Mouse (Mus musculus) midbrain, embryonic 16.5 days (tissue): ENCODE results near the gene Megf11. TPM values are rescaled to one million over a fixed set of nuclear protein-coding genes. Genes with fewer than 3 reads are reported as not detected.

Source experiments
- ATAC-seq: fragments of 200-750 bp; cut with Nextera tagmentation; 2 replicates; pipeline ENCODE4 v1.8.0; 2017; ENCODE audit warnings: moderate TSS enrichment
- H3K27ac ChIP-seq: fragments of 300-500 bp; sonication (generic); 2 replicates; pipeline ENCODE4 v1.5.1; 2014; ENCODE audit warnings: mild to moderate bottlenecking, low read length, mixed read lengths
- H3K27me3 ChIP-seq: fragments of 300-500 bp; sonication (generic); 2 replicates; pipeline ENCODE4 v1.6.1; 2014; ENCODE audit warnings: low read depth, low read length, mixed read lengths; ENCODE audit not compliant: control insufficient read depth, insufficient read depth
- H3K36me3 ChIP-seq: fragments of 300-500 bp; sonication (generic); 2 replicates; pipeline ENCODE4 v1.6.1; 2014; ENCODE audit warnings: mild to moderate bottlenecking, low read length, moderate library complexity, mixed read lengths; ENCODE audit not compliant: control insufficient read depth, insufficient read depth
- H3K4me1 ChIP-seq: fragments of 300-500 bp; sonication (generic); 2 replicates; pipeline ENCODE4 v1.6.1; 2014; ENCODE audit warnings: mild to moderate bottlenecking, low read length, mixed read lengths; ENCODE audit not compliant: control insufficient read depth, insufficient read depth
- H3K4me2 ChIP-seq: fragments of 300-500 bp; sonication (generic); 2 replicates; pipeline ENCODE4 v1.6.1; 2014; ENCODE audit warnings: mild to moderate bottlenecking, low read length, mixed read lengths
- H3K4me3 ChIP-seq: fragments of 300-500 bp; sonication (generic); 2 replicates; pipeline ENCODE4 v1.5.1; 2014; ENCODE audit warnings: low read depth, mild to moderate bottlenecking, low read length, moderate library complexity, mixed read lengths
- H3K9ac ChIP-seq: fragments of 300-500 bp; sonication (generic); 2 replicates; pipeline ENCODE4 v1.6.1; 2014; ENCODE audit warnings: low read depth, low read length, mixed read lengths
- H3K9me3 ChIP-seq: fragments of 300-500 bp; sonication (generic); replicated peaks from 2 replicates; pipeline ENCODE4 v1.6.1; 2014; ENCODE audit warnings: mild to moderate bottlenecking, low read length, mixed read lengths; ENCODE audit not compliant: control insufficient read depth, poor library complexity, severe bottlenecking
- WGBS: fragments of 180-500 bp; shearing (Covaris S2); extraction: QIAGEN DNeasy Blood & Tissue Kit; methylation state at CpG from one replicate; pipeline ENCODE4 v1.1.7; 2014; 5-methylcytosine and 5-hydroxymethylcytosine counted together
- polyA plus RNA-seq: library from polyadenylated mRNA; unstranded; fragments of >200 nt; fragmentation: Nextera tagmentation; extraction: Ambion mirVana; gene quantifications from 2 replicates; pipeline ENCODE4 v1.2.1, GENCODE M21; 2015

Gene Megf11
- polyA plus RNA-seq, 1 experiment from 2014 or later, result 20.5 TPM

GRCm38 (mm10) chr9:64636961-64637360 lies 251.5 kb downstream of the Megf11 start:
- Histone ChIP-seq H3K9ac (no peak overlapping the region), H3K4me3 (no peak overlapping the region), H3K4me1 (peaks cover 16% of the 10 kb centered on the region), H3K9me3 (no peaks in the 10 kb centered on the region), H3K4me2 (no peak overlapping the region), H3K27me3 (peaks cover 4% of the 10 kb centered on the region; the same call in 1 of the 2 replicates), H3K36me3 (no peaks in the 10 kb centered on the region), H3K27ac (no peak overlapping the region)
- no peak for ATAC-seq
- WGBS, result 77% methylated on average over 2 of the region's 2 CpGs

- Histone ChIP-seq H3K9ac (no peak overlapping the region; the same call in 1 of the 2 replicates), H3K4me2 (peak overlapping the region; percentile 49), H3K36me3 (no peaks in the 10 kb centered on the region), H3K27ac (no peak overlapping the region), H3K9me3 (no peaks in the 10 kb centered on the region), H3K27me3 (peaks cover 4% of the 10 kb centered on the region; the same call in 1 of the 2 replicates), H3K4me3 (peak overlapping the region; percentile 10), H3K4me1 (peaks cover 16% of the 10 kb centered on the region)
- WGBS, result 3% methylated on average over 22 of the region's 22 CpGs
- ATAC-seq, result no peak
Observed at GRCm38 (mm10) chr9:64638250-64638649, 252.8 kb downstream of the Megf11 start.

- no peaks in the 10 kb centered on the region for H3K36me3 ChIP-seq
- 10% methylated on average over 5 of the region's 5 CpGs for WGBS
- H3K9me3 ChIP-seq, result no peaks in the 10 kb centered on the region
- H3K27me3 ChIP-seq, result peaks cover 4% of the 10 kb centered on the region; the same call in 1 of the 2 replicates
- no peak overlapping the region for H3K9ac ChIP-seq
- ATAC-seq, result no peak
- H3K4me3 ChIP-seq, result no peak overlapping the region
- H3K27ac ChIP-seq, result no peak overlapping the region
- H3K4me2 ChIP-seq, result no peak overlapping the region
- peaks cover 22% of the 10 kb centered on the region for H3K4me1 ChIP-seq
Observed at GRCm38 (mm10) chr9:64639664-64640063, 254.2 kb downstream of the Megf11 start.

GRCm38 (mm10) chr9:64644129-64644528 lies 258.7 kb downstream of the Megf11 start:
- no peak overlapping the region for H3K27ac ChIP-seq
- H3K9ac ChIP-seq, result no peak overlapping the region
- no peaks in the 10 kb centered on the region for H3K9me3 ChIP-seq
- 49% methylated on average over 7 of the region's 7 CpGs for WGBS
- no peak overlapping the region for H3K4me2 ChIP-seq
- no peak overlapping the region for H3K4me3 ChIP-seq
- H3K27me3 ChIP-seq, result peaks cover 4% of the 10 kb centered on the region; the same call in 1 of the 2 replicates
- ATAC-seq, result no peak
- no peaks in the 10 kb centered on the region for H3K36me3 ChIP-seq
- H3K4me1 ChIP-seq, result peaks cover 6% of the 10 kb centered on the region; the same call in 1 of the 2 replicates

- Histone ChIP-seq H3K4me3 (no peak overlapping the region), H3K36me3 (no peaks in the 10 kb centered on the region), H3K9ac (no peak overlapping the region), H3K4me2 (no peak overlapping the region), H3K27me3 (peaks cover 4% of the 10 kb centered on the region; the same call in 1 of the 2 replicates), H3K27ac (no peak overlapping the region), H3K9me3 (no peaks in the 10 kb centered on the region), H3K4me1 (peaks cover 6% of the 10 kb centered on the region; the same call in 1 of the 2 replicates)
- no peak for ATAC-seq
- WGBS, result 89% methylated on average over 3 of the region's 3 CpGs
Observed at GRCm38 (mm10) chr9:64645462-64645861, 260.0 kb downstream of the Megf11 start.

GRCm38 (mm10) chr9:64649393-64649792 lies 264.0 kb downstream of the Megf11 start:
- no peak overlapping the region for H3K27ac ChIP-seq
- H3K4me2 ChIP-seq, result no peak overlapping the region
- peaks cover 1% of the 10 kb centered on the region; the same call in 1 of the 2 replicates for H3K4me1 ChIP-seq
- 63% methylated on average over 9 of the region's 9 CpGs for WGBS
- no peak overlapping the region for H3K4me3 ChIP-seq
- ATAC-seq, result no peak
- no peak overlapping the region for H3K9ac ChIP-seq
- no peaks in the 10 kb centered on the region for H3K36me3 ChIP-seq
- H3K9me3 ChIP-seq, result no peaks in the 10 kb centered on the region
- H3K27me3 ChIP-seq, result no peaks in the 10 kb centered on the region

GRCm38 (mm10) chr9:64649892-64650291 lies 264.5 kb downstream of the Megf11 start:
- WGBS, result 15% methylated on average over 2 of the region's 2 CpGs
- no peak overlapping the region for H3K4me2 ChIP-seq

GRCm38 (mm10) chr9:64651181-64651580 lies 265.8 kb downstream of the Megf11 start:
- 85% methylated on average over 1 of the region's 1 CpGs for WGBS
- Histone ChIP-seq H3K36me3 (no peaks in the 10 kb centered on the region), H3K27me3 (no peaks in the 10 kb centered on the region), H3K4me1 (no peaks in the 10 kb centered on the region; the same call in 1 of the 2 replicates), H3K4me2 (no peak overlapping the region), H3K9me3 (no peaks in the 10 kb centered on the region), H3K4me3 (no peak overlapping the region), H3K27ac (no peak overlapping the region), H3K9ac (no peak overlapping the region)
- no peak for ATAC-seq

More at GRCm38 (mm10) chr9:64649892-64650291, 264.5 kb downstream of the Megf11 start:
- no peak overlapping the region for H3K4me3 ChIP-seq
- H3K4me1 ChIP-seq, result no peaks in the 10 kb centered on the region; the same call in 1 of the 2 replicates
- no peak overlapping the region for H3K27ac ChIP-seq
- H3K27me3 ChIP-seq, result no peaks in the 10 kb centered on the region
- no peak overlapping the region for H3K9ac ChIP-seq
- no peaks in the 10 kb centered on the region for H3K36me3 ChIP-seq
- H3K9me3 ChIP-seq, result no peaks in the 10 kb centered on the region
- no peak for ATAC-seq

- Histone ChIP-seq H3K9me3 (no peaks in the 10 kb centered on the region), H3K27me3 (no peaks in the 10 kb centered on the region), H3K4me2 (no peak overlapping the region), H3K36me3 (no peaks in the 10 kb centered on the region), H3K4me1 (no peaks in the 10 kb centered on the region; the same call in 1 of the 2 replicates), H3K9ac (no peak overlapping the region), H3K4me3 (no peak overlapping the region), H3K27ac (no peak overlapping the region)
- ATAC-seq, result no peak
- WGBS, result 54% methylated on average over 4 of the region's 4 CpGs
Observed at GRCm38 (mm10) chr9:64651689-64652088, 266.3 kb downstream of the Megf11 start.
